Mouse (Mus musculus) T-helper 17 cell (primary cell): ENCODE measurements around the gene Surf2.

Experiments
- in situ Hi-C, 2 experiments: fragments of 300-600 bp; cut with MboI, MseI; formaldehyde crosslinking; loops; 1 replicate in 1 of 2; 2 replicates in 1 of 2; pipeline ENCODE4 v1.15.1; 2025; ENCODE audit warnings: high pct_unique_total_duplicates in 2 of 2

Surf2 gene

GRCm38 (mm10) chr2:26912253-26912770 lies 3.9 kb upstream of the Surf2 start:
- in situ Hi-C loops = loop anchor here in 1 of 2 experiments (25.0 kb wide), 1 partner anchor 1700 kb away; the partner anchor contains the start of genes Fam166a, Nelfb, Stpg3 and Tubb4b

- in situ Hi-C loops = loop anchor here in 1 of 2 experiments (25.0 kb wide), 1 partner anchor 1701 kb away; the partner anchor contains the start of genes Fam166a, Nelfb, Stpg3 and Tubb4b
Observed at GRCm38 (mm10) chr2:26913416-26914147, 2.6 kb upstream of the Surf2 start.

- in situ Hi-C loops = loop anchor here in 1 of 2 experiments (25.0 kb wide), 1 partner anchor 1702 kb away; the partner anchor contains the start of genes Fam166a, Nelfb, Stpg3 and Tubb4b
Observed at GRCm38 (mm10) chr2:26914148-26914941, 1.8 kb upstream of the Surf2 start.

- in situ Hi-C loops = loop anchor here in 1 of 2 experiments (5.0 to 25.0 kb wide), 3 partner anchors 106 to 1704 kb away; partner anchors contain the start of genes Fam166a, Nelfb, Stpg3 and Tubb4b
Observed at GRCm38 (mm10) chr2:26916738-26917137, 571 bp downstream of the Surf2 start.

GRCm38 (mm10) chr2:26919684-26920083 lies 3.5 kb downstream of the Surf2 start:
- in situ Hi-C loops = loop anchor here in 1 of 2 experiments (5.0 to 25.0 kb wide), 3 partner anchors 103 to 1707 kb away; partner anchors contain the start of genes Fam166a, Nelfb, Stpg3 and Tubb4b

GRCm38 (mm10) chr2:26920190-26920855 lies 4.2 kb downstream of the Surf2 start:
- in situ Hi-C loops = loop anchor here in 1 of 2 experiments (25.0 kb wide), 1 partner anchor 1708 kb away; the partner anchor contains the start of genes Fam166a, Nelfb, Stpg3 and Tubb4b

GRCm38 (mm10) chr2:26921784-26922183 lies 5.6 kb downstream of the Surf2 start:
- in situ Hi-C loops = loop anchor here in 1 of 2 experiments (25.0 kb wide), 1 partner anchor 1709 kb away; the partner anchor contains the start of genes Fam166a, Nelfb, Stpg3 and Tubb4b

- in situ Hi-C loops = no loop called here
Observed at GRCm38 (mm10) chr2:26927745-26928476, 11.7 kb downstream of the Surf2 start.

- in situ Hi-C loops = loop anchor here in 1 of 2 experiments (5.0 kb wide), 1 partner anchor 82 kb away; no protein-coding TSS in a partner anchor
Observed at GRCm38 (mm10) chr2:26930390-26930789, 14.2 kb downstream of the Surf2 start.

GRCm38 (mm10) chr2:26932473-26933303 lies 16.5 kb downstream of the Surf2 start:
- in situ Hi-C loops = loop anchor here in 1 of 2 experiments (5.0 kb wide), 1 partner anchor 80 kb away; no protein-coding TSS in a partner anchor

- in situ Hi-C loops = loop anchor here in 1 of 2 experiments (5.0 kb wide), 1 partner anchor 79 kb away; no protein-coding TSS in a partner anchor
Observed at GRCm38 (mm10) chr2:26933304-26934055, 17.3 kb downstream of the Surf2 start, which contains the start of the genes Surf4 and Stkld1. Gene Surf4, minus strand, starts transcription at chr2:26933928. Gene Stkld1, plus strand, starts transcription at chr2:26934047.

- in situ Hi-C loops = no loop called here
Observed at GRCm38 (mm10) chr2:26935286-26935685, 19.1 kb downstream of the Surf2 start.

- in situ Hi-C loops = no loop called here
Observed at GRCm38 (mm10) chr2:26936425-26936824, 20.3 kb downstream of the Surf2 start.

- in situ Hi-C loops = no loop called here
Observed at GRCm38 (mm10) chr2:26941539-26941938, 25.4 kb downstream of the Surf2 start.

GRCm38 (mm10) chr2:26943253-26943652 lies 27.1 kb downstream of the Surf2 start:
- in situ Hi-C loops = no loop called here

- in situ Hi-C loops = no loop called here
Observed at GRCm38 (mm10) chr2:26950411-26950810, 34.2 kb downstream of the Surf2 start.

GRCm38 (mm10) chr2:26951346-26951905 lies 35.3 kb downstream of the Surf2 start:
- in situ Hi-C loops = no loop called here

GRCm38 (mm10) chr2:26952193-26952592 lies 36.0 kb downstream of the Surf2 start:
- in situ Hi-C loops = no loop called here
